Mouse (Mus musculus): ENCODE measurements around the gene Gp1bb. TPM values are rescaled to one million over a fixed set of nuclear protein-coding genes. Genes with fewer than 3 reads are reported as not detected.

The Gp1bb gene
- polyA plus RNA-seq, 1 experiment from 2014 or later = 3.0 TPM

GRCm38 (mm10) chr16:18596255-18596654 is 25.9 kb downstream of the Gp1bb start:
- no peak for ATAC-seq (ENCODE audit: insufficient number of reproducible peaks, low FRiP score, low TSS enrichment, low read depth)
- Histone ChIP-seq H3K9me3 (no peaks in the 10 kb centered on the region), H3K4me3 (no peak overlapping the region), H3K36me3 (no peaks in the 10 kb centered on the region), H3K4me2 (no peak overlapping the region), H3K27me3 (peaks cover 25% of the 10 kb centered on the region), H3K4me1 (peaks cover 10% of the 10 kb centered on the region), H3K27ac (no peak overlapping the region), H3K9ac (no peak overlapping the region)
- WGBS = 44% methylated on average over 5 of the region's 5 CpGs

GRCm38 (mm10) chr16:18593930-18594329 is 28.3 kb downstream of the Gp1bb start:
- 75% methylated on average over 2 of the region's 2 CpGs for WGBS
- Histone ChIP-seq H3K27me3 (peaks cover 49% of the 10 kb centered on the region), H3K27ac (no peak overlapping the region), H3K4me1 (peaks cover 24% of the 10 kb centered on the region), H3K9ac (no peak overlapping the region), H3K4me3 (no peak overlapping the region), H3K4me2 (no peak overlapping the region), H3K9me3 (no peaks in the 10 kb centered on the region), H3K36me3 (no peaks in the 10 kb centered on the region)
- no peak for ATAC-seq (ENCODE audit: insufficient number of reproducible peaks, low FRiP score, low TSS enrichment, low read depth)

- Histone ChIP-seq H3K4me1 (peaks cover 45% of the 10 kb centered on the region), H3K27me3 (peaks cover 75% of the 10 kb centered on the region), H3K4me2 (peak overlapping the region; percentile 51), H3K9ac (peak overlapping the region; percentile 5; the same call in 1 of the 2 replicates), H3K36me3 (no peaks in the 10 kb centered on the region), H3K27ac (no peak overlapping the region), H3K9me3 (no peaks in the 10 kb centered on the region), H3K4me3 (peak overlapping the region; percentile 28)
- 5% methylated on average over 59 of the region's 59 CpGs for whole genome bisulfite sequencing
- no peak for ATAC-seq (ENCODE audit: insufficient number of reproducible peaks, low FRiP score, low TSS enrichment, low read depth)
Measured at GRCm38 (mm10) chr16:18591047-18592018, 30.9 kb downstream of the Gp1bb start.

GRCm38 (mm10) chr16:18589804-18590790 is 32.1 kb downstream of the Gp1bb start, which contains the start of gene Tbx1:
Gene Tbx1 (minus strand): TSS chr16:18590671.
- Histone ChIP-seq H3K4me2 (peak within 1 kb of the TSS; percentile 51), H3K4me1 (peaks cover 53% of the 10 kb centered on the region), H3K9me3 (no peaks in the 10 kb centered on the region), H3K27me3 (peaks cover 87% of the 10 kb centered on the region), H3K4me3 (peak within 1 kb of the TSS; percentile 33), H3K9ac (peak within 1 kb of the TSS; percentile 17; the same call in 1 of the 2 replicates), H3K36me3 (no peaks in the 10 kb centered on the region), H3K27ac (no peak within 1 kb of the TSS)
- 8% methylated on average over 48 of the region's 48 CpGs for WGBS
- ATAC-seq (ENCODE audit: insufficient number of reproducible peaks, low FRiP score, low TSS enrichment, low read depth) = no peak

- Histone ChIP-seq H3K4me1 (peaks cover 53% of the 10 kb centered on the region), H3K9me3 (no peaks in the 10 kb centered on the region), H3K9ac (no peak overlapping the region), H3K4me3 (no peak overlapping the region), H3K4me2 (peak overlapping the region; percentile 88; the same call in 1 of the 2 replicates), H3K27ac (no peak overlapping the region), H3K27me3 (peaks cover 96% of the 10 kb centered on the region), H3K36me3 (no peaks in the 10 kb centered on the region)
- 45% methylated on average over 9 of the region's 9 CpGs for WGBS
- ATAC-seq (ENCODE audit: insufficient number of reproducible peaks, low FRiP score, low TSS enrichment, low read depth) = no peak
Measured at GRCm38 (mm10) chr16:18589080-18589621, 33.1 kb downstream of the Gp1bb start.

GRCm38 (mm10) chr16:18588738-18589055 is 33.5 kb downstream of the Gp1bb start:
- ATAC-seq (ENCODE audit: insufficient number of reproducible peaks, low FRiP score, low TSS enrichment, low read depth) = no peak
- no peaks in the 10 kb centered on the region for H3K9me3 ChIP-seq
- peak overlapping the region; percentile 51; the same call in 1 of the 2 replicates for H3K4me3 ChIP-seq
- 16% methylated on average over 31 of the region's 31 CpGs for WGBS
- peaks cover 96% of the 10 kb centered on the region for H3K27me3 ChIP-seq
- H3K4me2 ChIP-seq = peak overlapping the region; percentile 88
- no peak overlapping the region for H3K27ac ChIP-seq
- no peak overlapping the region for H3K9ac ChIP-seq
- peaks cover 53% of the 10 kb centered on the region for H3K4me1 ChIP-seq
- no peaks in the 10 kb centered on the region for H3K36me3 ChIP-seq

- H3K4me2 ChIP-seq = peak overlapping the region; percentile 88
- H3K4me3 ChIP-seq = peak overlapping the region; percentile 51
- 6% methylated on average over 57 of the region's 57 CpGs for WGBS
- H3K4me1 ChIP-seq = peaks cover 53% of the 10 kb centered on the region
- peak; percentile 18; the same call in 1 of the 2 replicates for ATAC-seq (ENCODE audit: insufficient number of reproducible peaks, low FRiP score, low TSS enrichment, low read depth)
- no peaks in the 10 kb centered on the region for H3K36me3 ChIP-seq
- no peak overlapping the region for H3K27ac ChIP-seq
- H3K9me3 ChIP-seq = no peaks in the 10 kb centered on the region
- H3K9ac ChIP-seq = no peak overlapping the region
- peaks cover 96% of the 10 kb centered on the region for H3K27me3 ChIP-seq
Measured at GRCm38 (mm10) chr16:18587847-18588737, 34.1 kb downstream of the Gp1bb start.

- ATAC-seq (ENCODE audit: insufficient number of reproducible peaks, low FRiP score, low TSS enrichment, low read depth) = no peak
- H3K27ac ChIP-seq = peak overlapping the region; percentile 57; the same call in 1 of the 2 replicates
- peaks cover 100% of the 10 kb centered on the region for H3K27me3 ChIP-seq
- H3K4me3 ChIP-seq = peak overlapping the region; percentile 51
- no peaks in the 10 kb centered on the region for H3K36me3 ChIP-seq
- peaks cover 63% of the 10 kb centered on the region for H3K4me1 ChIP-seq
- WGBS = 2% methylated on average over 42 of the region's 62 CpGs
- H3K9ac ChIP-seq = peak overlapping the region; percentile 39
- H3K9me3 ChIP-seq = no peaks in the 10 kb centered on the region
- H3K4me2 ChIP-seq = peak overlapping the region; percentile 88
Measured at GRCm38 (mm10) chr16:18586906-18587546, 35.2 kb downstream of the Gp1bb start.

- 4% methylated on average over 70 of the region's 83 CpGs for WGBS
- H3K27ac ChIP-seq = peak overlapping the region; percentile 57; the same call in 1 of the 2 replicates
- peaks cover 63% of the 10 kb centered on the region for H3K4me1 ChIP-seq
- no peaks in the 10 kb centered on the region for H3K36me3 ChIP-seq
- peak overlapping the region; percentile 39 for H3K9ac ChIP-seq
- H3K9me3 ChIP-seq = no peaks in the 10 kb centered on the region
- peaks cover 100% of the 10 kb centered on the region for H3K27me3 ChIP-seq
- H3K4me2 ChIP-seq = peak overlapping the region; percentile 88
- peak overlapping the region; percentile 51 for H3K4me3 ChIP-seq
- no peak for ATAC-seq (ENCODE audit: insufficient number of reproducible peaks, low FRiP score, low TSS enrichment, low read depth)
Measured at GRCm38 (mm10) chr16:18586076-18586905, 35.9 kb downstream of the Gp1bb start.

GRCm38 (mm10) chr16:18585676-18586075 is 36.5 kb downstream of the Gp1bb start:
- Histone ChIP-seq H3K36me3 (no peaks in the 10 kb centered on the region), H3K9ac (no peak overlapping the region)
- 27% methylated on average over 10 of the region's 10 CpGs for WGBS

More at GRCm38 (mm10) chr16:18585676-18586075, 36.5 kb downstream of the Gp1bb start:
- peaks cover 62% of the 10 kb centered on the region for H3K4me1 ChIP-seq
- peaks cover 100% of the 10 kb centered on the region for H3K27me3 ChIP-seq
- H3K4me2 ChIP-seq = peak overlapping the region; percentile 88
- ATAC-seq (ENCODE audit: insufficient number of reproducible peaks, low FRiP score, low TSS enrichment, low read depth) = no peak
- H3K4me3 ChIP-seq = peak overlapping the region; percentile 51
- no peaks in the 10 kb centered on the region for H3K9me3 ChIP-seq
- H3K27ac ChIP-seq = no peak overlapping the region
